ENCODE assay signal across 7 mouse cellular contexts in the genomic region with DNA sequence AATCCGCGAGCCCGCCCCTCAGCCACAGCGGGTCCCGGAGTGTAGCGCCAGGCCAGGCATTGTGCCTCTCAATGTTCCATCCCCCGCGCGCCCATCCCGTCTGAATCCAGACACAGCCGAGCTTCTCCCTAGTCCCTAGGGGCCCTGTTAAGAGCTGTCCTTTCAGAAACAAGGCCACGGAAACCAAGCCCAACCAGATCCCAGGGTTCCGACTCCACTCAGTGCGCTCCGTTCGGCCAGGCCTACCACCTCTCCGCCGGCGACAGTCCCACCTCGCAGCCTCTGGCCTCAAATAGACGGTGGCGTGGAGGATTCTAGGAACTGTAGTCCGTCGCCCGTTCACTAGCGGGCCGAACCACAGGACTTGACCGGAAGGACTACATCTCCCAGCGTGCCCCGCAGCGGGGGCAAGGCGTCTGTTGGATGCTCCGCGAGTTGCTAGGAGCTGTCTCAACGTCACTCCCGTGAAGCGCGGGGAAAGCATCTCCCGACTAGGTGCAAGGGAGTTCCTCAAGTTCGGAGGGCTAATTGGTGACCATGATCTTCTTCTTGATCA. TPM values are rescaled to one million over a fixed set of nuclear protein-coding genes. Genes with fewer than 3 reads are reported as not detected.
DNase-seq lines count a peak whose midpoint lies in the region; ATAC-seq and TF ChIP-seq lines count a peak whose summit lies in the region.

A gene (minus strand): TSS at position 283 of the 556 bp plus-strand sequence.

- peak within 1 kb of the TSS; percentile 58 for H3K9ac ChIP-seq in intestine, postnatal 0 days (ENCODE audit: low read depth, low read length)
- peak within 1 kb of the TSS; percentile 89 for H3K9ac ChIP-seq in midbrain, embryonic 12.5 days (replicated peaks)

- intact Hi-C loops in left cerebral cortex, postnatal 4 days (cut with DNase I), result no loop called here

- under 1% methylated on average over 40 of the region's 40 CpGs for WGBS in intestine, postnatal 0 days
- under 1% methylated on average over 40 of the region's 40 CpGs for WGBS in midbrain, embryonic 12.5 days
- WGBS in small intestine, adult 2 months, result under 1% methylated on average over 40 of the region's 40 CpGs

- H3K27ac ChIP-seq in intestine, postnatal 0 days (ENCODE audit: low read depth, low read length), result peak within 1 kb of the TSS; percentile 74
- H3K27ac ChIP-seq in midbrain, embryonic 12.5 days (replicated peaks), result peak within 1 kb of the TSS; percentile 93
- peak within 1 kb of the TSS; percentile 14 for H3K27ac ChIP-seq in small intestine, adult 2 months (ENCODE audit: insufficient read depth, low read depth, low read length)

- ATAC-seq in intestine, postnatal 0 days, result peak; percentile 87
- ATAC-seq in midbrain, embryonic 12.5 days (ENCODE audit: low FRiP score, low read depth), result peak; percentile 98

- H3K36me3 ChIP-seq in intestine, postnatal 0 days (ENCODE audit: control insufficient read depth, insufficient read depth), result peaks cover 18% of the 10 kb centered on the region
- peaks cover 46% of the 10 kb centered on the region for H3K36me3 ChIP-seq in midbrain, embryonic 12.5 days
- H3K36me3 ChIP-seq in small intestine, adult 2 months (ENCODE audit: control insufficient read depth, insufficient read depth, low read length), result peaks cover 15% of the 10 kb centered on the region

- H3K27me3 ChIP-seq in intestine, postnatal 0 days (replicated peaks; ENCODE audit: control insufficient read depth, insufficient read depth, low read length), result no peaks in the 10 kb centered on the region
- no peaks in the 10 kb centered on the region for H3K27me3 ChIP-seq in midbrain, embryonic 12.5 days
- H3K27me3 ChIP-seq in small intestine, adult 2 months (ENCODE audit: control insufficient read depth, insufficient read depth, low read length), result no peaks in the 10 kb centered on the region

- DNase-seq in adrenal gland, adult 8-10 months, result peak; percentile 95
- DNase-seq in embryo, embryonic 9.5 days (ENCODE audit: extremely low spot score), result peak; percentile 93
- no peak for DNase-seq in gonadal fat pad, adult 2 months (ENCODE audit: low read depth)
- DNase-seq in left cerebral cortex, postnatal 4 days, result peak; percentile 98

- peak; percentile 66 for TF ChIP-seq POLR2A in small intestine, adult 2 months (IDR thresholded peaks at IDR 0.05; ENCODE audit: low read depth, low read length)

- H3K4me2 ChIP-seq in intestine, postnatal 0 days (replicated peaks; ENCODE audit: low read depth), result peak within 1 kb of the TSS; percentile 77
- peak within 1 kb of the TSS; percentile 82 for H3K4me2 ChIP-seq in midbrain, embryonic 12.5 days (replicated peaks)

- H3K4me3 ChIP-seq in intestine, postnatal 0 days (ENCODE audit: low read depth, low read length), result peak within 1 kb of the TSS; percentile 60
- H3K4me3 ChIP-seq in midbrain, embryonic 12.5 days, result peak within 1 kb of the TSS; percentile 78
- peak within 1 kb of the TSS; percentile 84 for H3K4me3 ChIP-seq in small intestine, adult 2 months (ENCODE audit: low read depth, low read length)

- TF ChIP-seq CTCF in intestine, postnatal 0 days (IDR thresholded peaks at IDR 0.05; ENCODE audit: low read depth), result no peak
- no peak for TF ChIP-seq CTCF in small intestine, adult 2 months (IDR thresholded peaks at IDR 0.05; ENCODE audit: extremely low read depth, insufficient read length, insufficient replicate concordance, low read depth, low read length)

- H3K9me3 ChIP-seq in intestine, postnatal 0 days (ENCODE audit: control insufficient read depth), result no peaks in the 10 kb centered on the region
- H3K9me3 ChIP-seq in midbrain, embryonic 12.5 days, result no peaks in the 10 kb centered on the region

- peaks cover 5% of the 10 kb centered on the region; the same call in 1 of the 2 replicates for H3K4me1 ChIP-seq in intestine, postnatal 0 days (replicated peaks; ENCODE audit: control insufficient read depth, insufficient read depth, low read length)
- H3K4me1 ChIP-seq in midbrain, embryonic 12.5 days, result peaks cover 22% of the 10 kb centered on the region
- H3K4me1 ChIP-seq in small intestine, adult 2 months (ENCODE audit: control insufficient read depth, insufficient read depth, insufficient read length, low read length), result peaks cover 3% of the 10 kb centered on the region; the same call in 1 of the 2 replicates

RNA-seq across cellular contexts. Expression of the gene that starts here (rescaled TPM):
- total RNA-seq in adrenal gland, adult 8-10 months (2022), result 10 to 100 TPM; 47.7 to 69.4 (median 52.4) TPM
- polyA plus RNA-seq in gonadal fat pad, adult 2 months (2012; rRNA removed), result 36.0 and 43.7 TPM in 2 replicates
- polyA plus RNA-seq in intestine, postnatal 0 days (2015; fragmentation: Nextera tagmentation; extraction: Ambion mirVana), result 3.7 and 4.8 TPM in 2 replicates
- total RNA-seq in left cerebral cortex, postnatal 4 days (2021), result 100 to 1,000 TPM; 126 to 130 TPM
- polyA plus RNA-seq in midbrain, embryonic 12.5 days (2016; fragmentation: Nextera tagmentation; extraction: Ambion mirVana), result 80.2 and 85.9 TPM in 2 replicates
- 5.0 and 6.5 TPM in 2 replicates for polyA plus RNA-seq in small intestine, adult 2 months (2012; rRNA removed)

Comparison
In these comparisons a context has a peak if more than half of its experiments do, and no peak if none do; other contexts are left out.
1. H3K27ac ChIP-seq: peak in every context shown above with its lines; median percentile 93 in midbrain, embryonic 12.5 days; 74 in intestine, postnatal 0 days; 14 in small intestine, adult 2 months.